Mouse (Mus musculus): ENCODE data around the gene Eef2k. TPM values are rescaled to one million over a fixed set of nuclear protein-coding genes. Genes with fewer than 3 reads are reported as not detected.

Gene Eef2k
- 23.1 and 27.7 TPM in 2 replicates for polyA plus RNA-seq (2012; rRNA removed)

GRCm38 (mm10) chr7:120842345-120843036, at the start of gene Eef2k:
Eef2k (plus strand) TSS chr7:120842831.

GRCm38 (mm10) chr7:120811834-120812415, 30.7 kb upstream of the Eef2k start, which contains the start of gene Gm5737:
Gm5737 (plus strand) TSS chr7:120812365.

DNA sequence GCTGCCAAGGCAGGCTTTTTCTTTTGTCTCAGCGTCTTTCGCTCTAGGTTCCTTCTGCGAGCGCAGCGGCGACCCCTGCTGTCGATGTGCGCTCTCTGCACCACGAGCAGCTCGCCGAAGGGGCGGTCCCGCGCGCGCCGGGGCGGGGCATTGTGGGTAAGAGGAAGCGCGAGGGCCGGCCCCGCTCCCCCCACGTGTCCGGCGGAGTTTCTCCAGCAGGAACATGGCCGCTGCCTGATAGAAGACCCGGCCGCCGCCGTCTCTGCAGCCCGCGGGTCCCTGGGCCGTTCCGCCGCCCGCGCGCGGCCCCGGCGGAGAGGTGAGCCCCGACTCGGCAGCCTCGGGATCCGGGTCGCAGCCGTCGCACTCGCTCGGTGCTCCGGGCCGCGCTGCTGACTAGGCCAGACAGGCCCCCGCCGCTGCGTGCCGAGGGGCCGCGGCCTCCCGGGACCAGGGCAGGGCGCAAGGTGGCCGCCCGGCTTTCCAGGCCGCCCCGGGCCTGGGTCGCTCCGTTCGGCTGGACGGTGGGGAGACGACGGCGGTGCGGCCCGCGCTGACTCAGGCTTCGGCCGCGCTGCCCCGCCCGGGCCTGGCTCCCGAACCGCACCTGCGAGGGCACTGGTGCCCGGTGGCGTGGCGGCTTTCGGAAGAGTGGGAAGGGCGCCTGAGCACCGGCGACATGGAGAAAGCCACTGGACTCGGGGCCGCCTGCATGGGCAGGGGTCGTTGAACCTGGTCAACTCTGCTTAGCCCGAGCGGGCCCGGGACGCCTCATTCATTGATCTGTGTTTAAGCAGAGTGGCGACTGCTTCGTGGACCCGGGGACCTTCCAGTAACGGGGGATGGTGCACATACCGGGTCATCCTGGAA, 75.2 kb downstream of the Eef2k start, which contains the start of gene Polr3e:
Gene Polr3e, plus strand, starts transcription at position 153 of the 870 bp plus-strand sequence.

Other genes with a start within 250 kb of the Eef2k start
- gene Uqcrc2, start 207.7 kb upstream of the Eef2k start, polyA plus RNA-seq (2012; rRNA removed), result 126 and 212 TPM in 2 replicates
- 0.25 and 0.48 TPM in 2 replicates for gene Pdzd9, start 172.5 kb upstream of the Eef2k start, polyA plus RNA-seq (2012; rRNA removed)
- gene Mosmo, start 165.2 kb upstream of the Eef2k start, polyA plus RNA-seq (2012; rRNA removed), result 19.0 and 37.0 TPM in 2 replicates
- 0.39 and 0.70 TPM in 2 replicates for gene Vwa3a, start 103.5 kb upstream of the Eef2k start, polyA plus RNA-seq (2012; rRNA removed)
- gene Gm5737, start 30.5 kb upstream of the Eef2k start, polyA plus RNA-seq (2012; rRNA removed), result 0.12 TPM in 1 of 2 replicates, not detected in the other
- gene Polr3e, start 74.9 kb downstream of the Eef2k start, polyA plus RNA-seq (2012; rRNA removed), result 30.6 and 31.4 TPM in 2 replicates
- 39.0 and 46.3 TPM in 2 replicates for gene Cdr2, start 139.5 kb downstream of the Eef2k start, polyA plus RNA-seq (2012; rRNA removed)
- 0.37 and 0.58 TPM in 2 replicates for gene Mfsd13b, start 139.7 kb downstream of the Eef2k start, polyA plus RNA-seq (2012; rRNA removed)
- gene Mettl9, start 191.6 kb downstream of the Eef2k start, polyA plus RNA-seq (2012; rRNA removed), result 114 and 145 TPM in 2 replicates
- 0.68 and 0.76 TPM in 2 replicates for gene Igsf6, start 231.7 kb downstream of the Eef2k start, polyA plus RNA-seq (2012; rRNA removed)
- 0.35 and 0.71 TPM in 2 replicates for gene Otoa, start 238.8 kb downstream of the Eef2k start, polyA plus RNA-seq (2012; rRNA removed)